Mouse (Mus musculus) adrenal gland, adult 18-20 months (tissue): ENCODE measurements around the gene Ptdss2. TPM values are rescaled to one million over a fixed set of nuclear protein-coding genes. Genes with fewer than 3 reads are reported as not detected.

Source experiments
- DNase-seq, 2 experiments: peaks; one replicate each; pipeline ENCODE4 v3.0.0; 2021 to 2022; ENCODE audit warnings: low spot score in 2 of 2
- total RNA-seq, 2 experiments: library from RNA; stranded (reverse); gene quantifications; 1 replicate in 1 of 2; 2 replicates in 1 of 2; pipeline ENCODE4 v1.2.3; 2021

Gene Ptdss2
- total RNA-seq, 2 experiments from 2014 or later = 39.2 to 40.4 TPM

- DNase-seq = no peak
These were observed 84.2 kb downstream of the Ptdss2 start for GRCm38 (mm10) chr7:141206182-141206937.

Other genes starting within 250 kb of the Ptdss2 start
- 100 to 1,000 TPM; 100 to 116 TPM for gene Psmd13, start 240.4 kb upstream of the Ptdss2 start, total RNA-seq
- 10 to 100 TPM; 28.6 to 45.7 TPM for gene Sirt3, start 240.1 kb upstream of the Ptdss2 start, total RNA-seq
- gene Cox8b, start 221.9 kb upstream of the Ptdss2 start, total RNA-seq = 1,000 to 10,000 TPM; 1,018 to 1,993 TPM
- gene Nlrp6, start 201.5 kb upstream of the Ptdss2 start, total RNA-seq = 1 to 10 TPM in 1 of 2 experiments, under 1 TPM in 1; 0.96 to 1.5 TPM
- gene Pgghg, start 181.0 kb upstream of the Ptdss2 start, total RNA-seq = 10 to 100 TPM; 30.4 to 32.3 TPM
- gene Ifitm5, start 172.1 kb upstream of the Ptdss2 start, total RNA-seq = 1 to 10 TPM; 1.4 to 1.7 TPM
- gene Gm45717, start 166.4 kb upstream of the Ptdss2 start, total RNA-seq = 1 to 10 TPM in 1 of 2 experiments, not detected in 1; 1.2 TPM
- 100 to 1,000 TPM; 433 to 585 TPM for gene Ifitm2, start 166.4 kb upstream of the Ptdss2 start, total RNA-seq
- gene Ifitm1, start 155.2 kb upstream of the Ptdss2 start, total RNA-seq = 1 to 10 TPM; 6.9 to 9.8 TPM
- gene Ifitm3, start 111.6 kb upstream of the Ptdss2 start, total RNA-seq = 100 to 1,000 TPM in 1 of 2 experiments, 10 to 100 TPM in 1; 94.2 to 155 TPM
- under 1 TPM; 0.64 to 0.66 TPM for gene Ifitm6, start 104.5 kb upstream of the Ptdss2 start, total RNA-seq
- gene Gm17387, start 93.3 kb upstream of the Ptdss2 start, total RNA-seq = not detected
- gene B4galnt4, start 61.3 kb upstream of the Ptdss2 start, total RNA-seq = 1 to 10 TPM; 1.3 to 2.7 TPM
- gene Pkp3, start 44.2 kb upstream of the Ptdss2 start, total RNA-seq = 1 to 10 TPM; 1.8 to 3.3 TPM
- gene Sigirr, start 21.8 kb upstream of the Ptdss2 start, total RNA-seq = 1 to 10 TPM; 2.0 to 2.7 TPM
- under 1 TPM; 0.20 to 0.32 TPM for gene Ano9, start 4.6 kb upstream of the Ptdss2 start, total RNA-seq
- gene Rnh1, start 50.5 kb downstream of the Ptdss2 start, total RNA-seq = 100 to 1,000 TPM; 218 to 327 TPM
- gene Hras, start 71.6 kb downstream of the Ptdss2 start, total RNA-seq = 10 to 100 TPM; 87.8 to 99.7 TPM
- gene Lrrc56, start 71.8 kb downstream of the Ptdss2 start, total RNA-seq = 1 to 10 TPM; 3.9 to 6.9 TPM
- gene Lmntd2, start 91.7 kb downstream of the Ptdss2 start, total RNA-seq = under 1 TPM; 0.13 to 0.33 TPM
- 1 to 10 TPM; 1.4 to 2.6 TPM for gene Rassf7, start 93.5 kb downstream of the Ptdss2 start, total RNA-seq
- 10 to 100 TPM; 75.8 to 76.0 TPM for gene Phrf1, start 106.4 kb downstream of the Ptdss2 start, total RNA-seq
- gene Irf7, start 144.1 kb downstream of the Ptdss2 start, total RNA-seq = 1 to 10 TPM; 7.9 to 8.4 TPM
- gene Cdhr5, start 154.4 kb downstream of the Ptdss2 start, total RNA-seq = 1 to 10 TPM; 1.6 to 9.5 TPM
- not detected for gene Sct, start 156.8 kb downstream of the Ptdss2 start, total RNA-seq
- under 1 TPM; 0.19 to 0.27 TPM for gene Drd4, start 169.6 kb downstream of the Ptdss2 start, total RNA-seq
- 10 to 100 TPM; 21.9 to 30.3 TPM for gene Deaf1, start 205.3 kb downstream of the Ptdss2 start, total RNA-seq
- 10 to 100 TPM; 25.7 to 25.9 TPM for gene Tmem80, start 205.4 kb downstream of the Ptdss2 start, total RNA-seq
- gene Eps8l2, start 216.5 kb downstream of the Ptdss2 start, total RNA-seq = 1 to 10 TPM; 1.9 to 2.7 TPM